Mouse (Mus musculus) forebrain, embryonic 15.5 days (tissue): ENCODE measurements at regions not wholly inside any gene's neighbourhood (a gene's known extent, or its start where the extent isn't known, plus 50 kb on each side); places are given as distances from the start of the nearest gene placed in this dataset.

Experiments
- ATAC-seq: fragments of 200-750 bp; cut with Nextera tagmentation; replicated peaks from 2 replicates; pipeline ENCODE4 v1.8.0; 2017; ENCODE audit warnings: mild to moderate bottlenecking, moderate TSS enrichment, moderate library complexity
- H3K27ac ChIP-seq: fragments of 300-500 bp; sonication (generic); replicated peaks from 2 replicates; pipeline ENCODE4 v1.5.1; 2015; ENCODE audit warnings: mild to moderate bottlenecking, inconsistent platforms
- H3K27me3 ChIP-seq: fragments of 300-500 bp; sonication (generic); 2 replicates; pipeline ENCODE4 v1.6.1; 2015; ENCODE audit warnings: inconsistent platforms
- H3K36me3 ChIP-seq: fragments of 300-500 bp; sonication (generic); 2 replicates; pipeline ENCODE4 v1.6.1; 2015; ENCODE audit warnings: mild to moderate bottlenecking, inconsistent platforms
- H3K4me1 ChIP-seq: fragments of 300-500 bp; sonication (generic); 2 replicates; pipeline ENCODE4 v1.6.1; 2015; ENCODE audit warnings: inconsistent platforms
- H3K4me2 ChIP-seq: fragments of 300-500 bp; sonication (generic); replicated peaks from 2 replicates; pipeline ENCODE4 v1.6.1; 2015; ENCODE audit warnings: mild to moderate bottlenecking, inconsistent platforms
- H3K4me3 ChIP-seq: fragments of 300-500 bp; sonication (generic); 2 replicates; pipeline ENCODE4 v1.5.1; 2015; ENCODE audit warnings: mild to moderate bottlenecking, inconsistent platforms
- H3K9ac ChIP-seq: fragments of 300-500 bp; sonication (generic); replicated peaks from 2 replicates; pipeline ENCODE4 v1.6.1; 2015; ENCODE audit warnings: mild to moderate bottlenecking, inconsistent platforms
- H3K9me3 ChIP-seq: fragments of 300-500 bp; sonication (generic); 2 replicates; pipeline ENCODE4 v1.6.1; 2016; ENCODE audit warnings: inconsistent platforms
- WGBS: fragments of 180-500 bp; shearing (Covaris S2); methylation state at CpG from one replicate; pipeline ENCODE4 v1.1.7; 2015; ENCODE audit warnings: mixed read lengths; 5-methylcytosine and 5-hydroxymethylcytosine counted together

- Histone ChIP-seq H3K9me3 (no peaks in the 10 kb centered on the region), H3K36me3 (no peaks in the 10 kb centered on the region), H3K9ac (no peak overlapping the region), H3K4me3 (no peak overlapping the region), H3K27me3 (no peaks in the 10 kb centered on the region), H3K4me2 (no peak overlapping the region), H3K4me1 (no peaks in the 10 kb centered on the region), H3K27ac (no peak overlapping the region)
- 75% methylated on average over 2 of the region's 2 CpGs for WGBS
- peak; percentile 85 for ATAC-seq
Observed at GRCm38 (mm10) chr6:11710581-11710980, 196.7 kb downstream of the Ndufa4 start.

GRCm38 (mm10) chr6:11709465-11709864 lies 197.8 kb downstream of the Ndufa4 start:
- ATAC-seq = no peak
- H3K4me2 ChIP-seq = no peak overlapping the region
- H3K4me3 ChIP-seq = no peak overlapping the region
- H3K36me3 ChIP-seq = no peaks in the 10 kb centered on the region
- no peaks in the 10 kb centered on the region for H3K27me3 ChIP-seq
- H3K9ac ChIP-seq = no peak overlapping the region
- no peak overlapping the region for H3K27ac ChIP-seq
- no peaks in the 10 kb centered on the region for H3K4me1 ChIP-seq
- H3K9me3 ChIP-seq = no peaks in the 10 kb centered on the region
